Mouse (Mus musculus): ENCODE results near the gene Dio1.

Gene Dio1

DNA sequence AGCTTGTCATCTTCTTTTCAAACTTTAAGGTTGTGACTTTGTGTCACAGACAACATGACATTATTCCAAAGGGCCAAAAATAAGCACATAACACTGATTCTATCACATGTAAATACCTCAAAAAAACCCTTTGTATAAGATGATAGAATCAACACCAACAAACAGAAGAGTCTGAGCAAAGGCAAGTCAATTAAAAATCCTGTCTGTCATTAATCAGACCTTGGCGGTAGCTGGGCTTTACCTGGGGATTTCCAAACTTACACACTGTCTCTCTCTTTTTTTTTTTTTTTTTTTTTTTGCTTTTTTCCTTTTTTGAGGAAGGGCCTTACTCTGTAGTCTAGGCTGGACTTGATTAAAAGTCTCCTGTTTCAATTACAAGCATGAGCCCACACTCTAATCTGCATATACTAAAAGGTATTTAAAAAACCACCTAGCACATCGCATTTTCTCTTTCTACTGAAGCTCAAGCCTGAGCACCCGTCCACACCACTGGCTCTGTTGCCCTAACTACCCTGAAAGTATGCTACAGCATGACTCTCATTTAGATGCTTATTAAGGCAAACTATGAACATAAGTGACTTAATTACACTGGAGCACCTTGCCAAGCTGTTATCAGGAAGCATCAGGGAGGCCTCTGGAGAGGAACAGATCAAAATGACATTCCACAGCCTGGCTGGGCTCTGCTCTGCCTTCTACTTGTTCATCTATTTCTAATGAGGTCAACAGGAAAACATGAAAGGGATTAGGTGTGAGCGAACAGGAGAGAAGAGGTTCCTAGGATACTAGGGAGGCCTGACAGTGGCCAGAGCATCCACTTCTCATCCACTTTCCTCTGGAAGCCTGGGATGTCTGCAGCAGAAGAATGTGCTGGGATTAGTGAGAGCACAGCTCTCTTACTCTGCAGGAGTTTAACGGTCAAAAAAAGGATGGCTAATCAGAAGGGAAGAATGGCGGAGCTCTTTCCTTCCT is 63.3 kb downstream of the Dio1 start:
- no peak for DNase-seq
